Comparison of ENCODE assay signal across 10 mouse cellular contexts in genomic region chr7:49953546-49954181, GRCm38 (mm10). TPM values are rescaled to one million over a fixed set of nuclear protein-coding genes. Genes with fewer than 3 reads are reported as not detected.
DNase-seq lines count a peak whose midpoint lies in the region; ATAC-seq and TF ChIP-seq lines count a peak whose summit lies in the region.
"Had no signal": no experiment of that assay in that cellular context is flagged by ENCODE, and none has a peak within 500 bp of the region (broad histone marks: within the 10 kb centered on the region; RNA-seq: fewer than 3 reads in every experiment).

No protein-coding gene starts in this region.

- H3K4me1 ChIP-seq in liver, postnatal 0 days (ENCODE audit: insufficient read depth) = no peaks in the 10 kb centered on the region
- H3K4me1 ChIP-seq in liver, embryonic 11.5 days (replicated peaks; ENCODE audit: control insufficient read depth, insufficient read depth, low read length) = no peaks in the 10 kb centered on the region
- H3K4me1 ChIP-seq in lung, postnatal 0 days (ENCODE audit: insufficient read depth, low read depth, low read length) = no peaks in the 10 kb centered on the region
- H3K4me1 ChIP-seq: limb, embryonic 15.5 days had no signal

- H3K36me3 ChIP-seq in liver, postnatal 0 days (replicated peaks; ENCODE audit: insufficient read depth, low read length) = no peaks in the 10 kb centered on the region
- H3K36me3 ChIP-seq in liver, embryonic 11.5 days (ENCODE audit: control insufficient read depth, insufficient read depth, low read length) = no peaks in the 10 kb centered on the region
- no peaks in the 10 kb centered on the region for H3K36me3 ChIP-seq in lung, postnatal 0 days (ENCODE audit: insufficient read depth, low read length)
- H3K36me3 ChIP-seq: limb, embryonic 15.5 days had no signal

- no peak overlapping the region for H3K9ac ChIP-seq in liver, postnatal 0 days (replicated peaks)
- H3K9ac ChIP-seq in liver, embryonic 11.5 days (ENCODE audit: low read depth, low read length) = no peak overlapping the region
- no peak overlapping the region for H3K9ac ChIP-seq in lung, postnatal 0 days (replicated peaks; ENCODE audit: low read depth)
- H3K9ac ChIP-seq: limb, embryonic 15.5 days had no signal

- TF ChIP-seq CTCF in liver, postnatal 0 days (IDR thresholded peaks at IDR 0.05; ENCODE audit: low read depth) = peak; percentile 64
- peak; percentile 70 for TF ChIP-seq CTCF in lung, postnatal 0 days (IDR thresholded peaks at IDR 0.05)

- WGBS in liver, postnatal 0 days (ENCODE audit: insufficient replicate concordance) = 53% methylated on average over 4 of the region's 4 CpGs
- WGBS in liver, embryonic 11.5 days = 56% methylated on average over 4 of the region's 4 CpGs
- WGBS in lung, postnatal 0 days = 52% methylated on average over 4 of the region's 4 CpGs

- H3K27ac ChIP-seq in liver, postnatal 0 days (ENCODE audit: low read depth) = no peak overlapping the region
- no peak overlapping the region for H3K27ac ChIP-seq in liver, embryonic 11.5 days (ENCODE audit: low read depth, low read length)
- H3K27ac ChIP-seq in lung, postnatal 0 days (ENCODE audit: low read length) = no peak overlapping the region
- H3K27ac ChIP-seq: limb, embryonic 15.5 days had no signal

- H3K27me3 ChIP-seq in liver, postnatal 0 days (ENCODE audit: insufficient read depth, low read length) = no peaks in the 10 kb centered on the region
- H3K27me3 ChIP-seq in liver, embryonic 11.5 days (replicated peaks; ENCODE audit: control insufficient read depth, insufficient read depth, low read length) = no peaks in the 10 kb centered on the region
- no peaks in the 10 kb centered on the region for H3K27me3 ChIP-seq in lung, postnatal 0 days (replicated peaks; ENCODE audit: insufficient read depth, low read length)
- H3K27me3 ChIP-seq: limb, embryonic 15.5 days had no signal

- H3K4me2 ChIP-seq in liver, postnatal 0 days (ENCODE audit: low read depth, low read length) = no peak overlapping the region
- H3K4me2 ChIP-seq in liver, embryonic 11.5 days = no peak overlapping the region
- H3K4me2 ChIP-seq in lung, postnatal 0 days (replicated peaks; ENCODE audit: low read depth, low read length) = no peak overlapping the region
- H3K4me2 ChIP-seq: limb, embryonic 15.5 days had no signal

- no peak for DNase-seq in frontal cortex, postnatal 10 days (ENCODE audit: low spot score in 2 of 2)
- no peak for DNase-seq in liver, postnatal 0 days
- no peak for DNase-seq in liver, embryonic 11.5 days (ENCODE audit: low spot score)
- DNase-seq in lung, postnatal 0 days (ENCODE audit: low spot score) = peak; percentile 46
- no peak for DNase-seq in urinary bladder, postnatal 25 days (ENCODE audit: low spot score)
- no peak for DNase-seq in spleen, postnatal 14 days (ENCODE audit: low spot score in 2 of 2)

- H3K4me3 ChIP-seq in liver, postnatal 0 days (ENCODE audit: low read depth, low read length) = no peak overlapping the region
- no peak overlapping the region for H3K4me3 ChIP-seq in liver, embryonic 11.5 days (ENCODE audit: low read depth, low read length)
- no peak overlapping the region for H3K4me3 ChIP-seq in lung, postnatal 0 days (ENCODE audit: low read depth, low read length)
- H3K4me3 ChIP-seq: limb, embryonic 15.5 days had no signal

- peak; percentile 74 for ATAC-seq in frontal cortex, adult (ENCODE audit: low TSS enrichment)
- ATAC-seq in liver, postnatal 0 days = no peak
- ATAC-seq in liver, embryonic 11.5 days (replicated peaks; ENCODE audit: low FRiP score) = no peak
- 0 out of 2 replicates have a peak, but pooled peaks have one; percentile 56 for ATAC-seq in common myeloid progenitor, adult 5-6 weeks (replicated peaks; ENCODE audit: low read depth, poor library complexity, severe bottlenecking)
- no peak for ATAC-seq in lung, postnatal 0 days

- H3K9me3 ChIP-seq in liver, postnatal 0 days (ENCODE audit: low read length) = no peaks in the 10 kb centered on the region
- H3K9me3 ChIP-seq in liver, embryonic 11.5 days (ENCODE audit: control insufficient read depth, low read length) = no peaks in the 10 kb centered on the region
- H3K9me3 ChIP-seq in lung, postnatal 0 days (ENCODE audit: low read length) = no peaks in the 10 kb centered on the region
- H3K9me3 ChIP-seq: limb, embryonic 15.5 days had no signal

- no peak for TF ChIP-seq EP300 in liver, postnatal 0 days (IDR thresholded peaks at IDR 0.05; ENCODE audit: low read depth)
- TF ChIP-seq EP300 in lung, postnatal 0 days (IDR thresholded peaks at IDR 0.05) = no peak

RNA-seq across cellular contexts. Expression of gene Nell1, which starts 21.0 kb away (rescaled TPM):
- polyA plus RNA-seq in liver, postnatal 0 days (2015; fragmentation: Nextera tagmentation; extraction: Ambion mirVana) = not detected in 2 replicates
- polyA plus RNA-seq in liver, embryonic 11.5 days (2014; fragmentation: Nextera tagmentation; extraction: Ambion mirVana) = 1.1 and 1.7 TPM in 2 replicates
- not detected in 2 replicates for total RNA-seq in common myeloid progenitor, adult 5-6 weeks (2017)
- polyA plus RNA-seq in lung, postnatal 0 days (2015; fragmentation: Nextera tagmentation; extraction: Ambion mirVana) = 2.7 and 3.2 TPM in 2 replicates

RNA-seq across cellular contexts. Expression of gene Slc6a5, which starts 43.7 kb away (rescaled TPM):
- not detected in 2 replicates for polyA plus RNA-seq in liver, postnatal 0 days (2015; fragmentation: Nextera tagmentation; extraction: Ambion mirVana)
- not detected in 2 replicates for polyA plus RNA-seq in liver, embryonic 11.5 days (2014; fragmentation: Nextera tagmentation; extraction: Ambion mirVana)
- total RNA-seq in common myeloid progenitor, adult 5-6 weeks (2017) = not detected in 2 replicates
- polyA plus RNA-seq in lung, postnatal 0 days (2015; fragmentation: Nextera tagmentation; extraction: Ambion mirVana) = not detected in 2 replicates
- polyA plus RNA-seq: small intestine, adult 2 months had no signal

Comparison
In these comparisons a context has a peak if more than half of its experiments do, and no peak if none do; other contexts are left out.
1. ATAC-seq: peak in frontal cortex, adult (single experiment) and common myeloid progenitor, adult 5-6 weeks (single experiment); none in liver, postnatal 0 days (single experiment), liver, embryonic 11.5 days (single experiment) and lung, postnatal 0 days (single experiment).